15 mouse cellular contexts compared by ENCODE assay signal in genomic region chr6:144553476-144553875, GRCm38 (mm10).
"Had no signal": no experiment of that assay in that cellular context is flagged by ENCODE, and none has a peak within 500 bp of the region (broad histone marks: within the 10 kb centered on the region; RNA-seq: fewer than 3 reads in every experiment).

No protein-coding gene starts in this region.

- H3K4me2 ChIP-seq: limb, embryonic 13.5 days; neural tube, embryonic 15.5 days; stomach, embryonic 15.5 days had no signal

- ATAC-seq: lung, postnatal 0 days had no signal

- H3K36me3 ChIP-seq: limb, embryonic 13.5 days; midbrain, embryonic 10.5 days; neural tube, embryonic 15.5 days; stomach, embryonic 15.5 days had no signal

- H3K9ac ChIP-seq: limb, embryonic 13.5 days; liver, embryonic 14.5 days; neural tube, embryonic 15.5 days; stomach, embryonic 15.5 days had no signal

- H3K4me3 ChIP-seq: limb, embryonic 13.5 days; midbrain, embryonic 10.5 days; myocyte; neural tube, embryonic 15.5 days; stomach, embryonic 15.5 days had no signal

- H3K9me3 ChIP-seq: limb, embryonic 13.5 days; midbrain, embryonic 10.5 days; neural tube, embryonic 15.5 days; stomach, embryonic 15.5 days had no signal

- H3K4me1 ChIP-seq: neural tube, embryonic 15.5 days; stomach, embryonic 15.5 days had no signal

- H3K27ac ChIP-seq: limb, embryonic 13.5 days; liver, embryonic 14.5 days; neural tube, embryonic 15.5 days; stomach, embryonic 15.5 days had no signal

- H3K27me3 ChIP-seq: limb, embryonic 13.5 days; neural tube, embryonic 15.5 days; stomach, embryonic 15.5 days had no signal

- DNase-seq: kidney, adult 8-10 months; kidney, postnatal 25 days; left cerebral cortex, postnatal 4 days; lung, adult 18-20 months; lung, postnatal 4 days; midbrain, embryonic 14.5 days; thymus, adult 2 months; thymus, postnatal 4 days had no signal
